Mouse (Mus musculus) lung, postnatal 4 days (tissue): ENCODE data around the gene Hmgcl.
"Not testable (repeated sequence)": the region's sequence is repeated elsewhere in the genome, so short reads cannot be mapped to it uniquely, and the experiment has no call there.

ENCODE experiments used
- DNase-seq, 2 experiments: peaks; one replicate each; pipeline ENCODE4 v3.0.0; 2021

Gene Hmgcl

DNA sequence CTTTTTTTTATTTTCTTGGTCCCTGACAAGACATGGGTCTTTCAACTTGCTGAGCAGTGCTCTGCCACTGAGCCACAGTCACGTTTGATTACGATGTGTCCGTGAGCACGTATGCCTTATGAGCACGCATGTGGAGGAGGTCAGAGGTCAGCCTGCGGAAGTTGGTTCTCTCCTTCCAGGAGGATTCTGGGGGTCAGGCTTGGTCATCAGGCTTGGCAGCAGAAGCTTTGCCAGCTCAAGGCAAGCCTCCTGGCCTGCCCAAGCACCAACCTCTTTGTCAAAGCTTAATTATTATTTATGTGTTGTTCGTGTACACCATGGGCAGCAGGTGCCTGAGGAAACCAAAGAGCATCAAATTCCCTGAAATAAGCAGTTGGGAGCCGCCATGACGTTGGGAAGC lies 17.9 kb upstream of the Hmgcl start:
- no peak for DNase-seq

DNA sequence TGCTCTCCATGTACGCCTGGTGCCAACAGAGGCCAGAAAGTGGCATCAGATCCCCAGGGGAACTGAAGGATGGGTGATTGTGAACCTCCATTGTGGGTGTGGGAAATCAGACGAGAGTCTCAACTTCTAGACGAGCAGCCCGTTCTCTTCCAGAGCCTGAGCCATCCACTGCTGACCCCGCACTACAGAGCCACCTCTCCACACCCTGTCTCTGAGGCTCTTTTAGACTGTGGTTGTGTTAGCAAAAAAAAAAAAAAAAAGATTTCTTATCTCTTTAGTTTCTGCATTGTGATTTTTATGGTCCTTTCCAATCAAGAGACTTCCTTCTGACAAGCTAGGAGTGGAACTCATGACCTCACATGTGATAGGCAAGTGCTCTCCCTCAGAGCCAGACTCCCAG lies 16.8 kb upstream of the Hmgcl start:
- no peak for DNase-seq

DNA sequence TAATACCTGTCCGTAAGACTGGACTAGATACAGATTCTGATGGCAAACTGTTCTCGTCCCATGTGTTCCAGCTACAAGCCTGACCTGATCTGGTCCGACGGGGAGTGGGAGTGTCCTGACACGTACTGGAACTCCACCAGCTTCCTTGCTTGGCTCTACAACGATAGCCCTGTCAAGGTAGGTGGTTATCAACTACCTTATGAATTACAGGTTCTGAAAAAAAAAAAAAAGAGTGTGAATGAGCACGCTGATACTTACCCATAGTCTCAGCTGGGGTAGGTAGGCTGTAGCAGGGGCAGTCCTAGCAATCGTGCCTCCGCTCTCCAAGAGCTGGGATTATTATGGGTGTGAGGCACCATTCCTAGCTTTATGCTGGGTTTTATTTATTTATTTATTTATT lies 16.4 kb upstream of the Hmgcl start:
- DNase-seq: no peak

DNA sequence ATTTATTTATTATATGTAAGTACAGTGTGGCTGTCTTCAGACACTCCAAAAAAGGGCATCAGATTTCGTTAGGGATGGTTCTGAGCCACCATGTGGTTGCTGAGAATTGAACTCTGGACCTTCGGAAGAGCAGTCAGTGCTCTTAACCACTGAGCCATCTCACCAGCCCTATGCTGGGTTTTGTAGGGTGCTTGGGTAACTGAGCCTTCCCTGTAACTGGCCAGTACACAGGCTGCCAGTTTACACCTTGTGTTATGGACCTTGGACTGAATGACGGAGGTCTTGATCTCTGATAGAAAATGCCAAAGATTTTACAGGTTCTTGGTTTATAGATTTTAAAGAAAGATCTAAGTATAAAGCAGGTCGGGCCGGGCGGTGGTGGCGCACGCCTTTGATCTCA lies 16.0 kb upstream of the Hmgcl start:
- no peak for DNase-seq

DNA sequence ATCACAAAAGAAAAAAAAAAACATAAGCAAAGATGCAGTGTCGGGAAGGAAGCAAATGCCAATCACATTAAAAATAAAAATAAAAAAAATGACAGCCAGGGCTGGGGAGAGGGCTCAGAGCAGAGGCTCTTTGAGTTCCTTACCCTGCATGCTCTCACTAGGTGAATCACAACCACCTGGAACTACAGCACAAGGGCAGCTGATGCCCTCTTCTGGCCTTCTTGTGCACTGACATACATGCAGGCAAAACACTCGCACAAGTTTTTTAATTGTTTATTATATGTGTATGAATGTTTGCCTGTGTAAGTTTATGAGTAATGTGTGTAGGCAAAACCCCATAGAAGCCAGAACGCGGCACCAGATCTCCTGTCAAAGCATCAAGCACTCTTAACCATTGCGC lies 14.4 kb upstream of the Hmgcl start:
- DNase-seq: peak in 1 of 2 experiments; percentile 35

DNA sequence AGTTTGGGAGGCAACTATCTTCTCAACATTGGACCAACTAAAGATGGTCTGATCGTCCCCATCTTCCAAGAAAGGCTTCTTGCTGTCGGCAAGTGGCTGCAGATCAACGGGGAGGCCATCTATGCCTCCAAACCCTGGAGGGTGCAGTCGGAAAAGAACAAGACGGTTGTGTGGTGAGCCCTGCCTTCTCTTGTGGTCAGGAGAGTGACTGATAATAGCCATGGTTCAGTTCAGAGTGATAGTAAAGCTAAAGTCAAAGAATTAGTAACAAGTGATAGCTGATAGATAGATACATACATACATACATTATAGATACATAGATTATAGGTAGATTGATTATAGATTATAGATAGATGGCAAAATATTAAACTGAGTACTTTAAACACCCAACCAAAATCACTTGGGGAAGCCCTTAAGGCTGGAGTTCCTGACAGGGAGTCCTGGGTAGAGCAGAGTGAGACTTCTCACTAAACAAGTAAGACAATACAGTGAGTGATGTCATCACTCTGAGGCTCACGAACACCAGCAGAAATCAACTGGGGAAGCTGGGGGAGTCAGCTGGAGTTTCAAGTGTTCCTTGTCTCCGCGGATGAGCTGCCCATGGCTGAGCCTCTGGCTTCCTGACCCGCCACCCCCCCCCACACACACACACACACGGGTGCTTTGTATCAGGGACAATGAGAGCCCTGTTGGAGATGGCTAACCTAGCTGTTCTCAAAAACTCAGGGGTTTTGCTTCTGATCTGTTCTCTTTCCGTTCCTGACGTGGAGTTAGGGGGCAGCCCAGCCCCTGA lies 11.3 kb upstream of the Hmgcl start:
- no peak for DNase-seq

DNA sequence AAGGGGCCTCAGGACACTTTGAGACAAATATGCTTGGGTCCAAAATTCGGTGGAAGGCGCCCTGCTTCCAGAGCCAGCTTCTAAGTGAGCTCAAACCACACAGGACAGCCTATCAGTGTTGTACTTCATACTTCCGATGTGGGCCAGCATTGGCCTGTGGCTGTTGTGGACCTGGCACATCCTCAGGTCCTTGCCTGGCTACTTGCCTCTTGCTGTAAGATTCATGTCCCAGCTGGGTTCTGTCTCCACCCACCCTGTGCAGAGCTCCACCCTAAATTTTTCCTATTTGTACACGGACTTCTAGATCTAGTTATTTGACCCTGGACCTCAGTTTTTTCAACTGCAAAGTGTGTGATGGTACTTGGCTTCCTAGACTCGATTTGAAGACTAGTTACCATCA lies 10.7 kb upstream of the Hmgcl start:
- DNase-seq: peak in 1 of 2 experiments; percentile 57

DNA sequence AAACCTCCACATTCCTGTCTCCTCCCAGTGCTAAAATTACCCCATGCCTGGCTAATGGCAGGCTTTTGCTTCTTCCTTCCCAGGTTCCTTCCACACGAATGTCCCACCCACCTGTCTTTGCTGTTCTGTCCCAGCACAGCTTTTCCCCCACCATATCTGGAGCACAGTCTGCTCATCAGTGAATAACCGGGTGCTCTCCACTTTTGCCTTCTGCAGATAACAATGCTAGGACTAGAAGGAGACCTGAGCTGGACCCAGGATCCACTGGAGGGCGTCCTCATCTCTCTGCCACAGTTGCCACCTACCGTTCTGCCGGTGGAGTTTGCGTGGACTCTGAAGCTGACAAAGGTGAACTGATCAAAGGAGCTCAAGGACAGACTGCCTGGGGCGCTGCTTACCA lies 7.4 kb upstream of the Hmgcl start:
- DNase-seq: no peak

DNA sequence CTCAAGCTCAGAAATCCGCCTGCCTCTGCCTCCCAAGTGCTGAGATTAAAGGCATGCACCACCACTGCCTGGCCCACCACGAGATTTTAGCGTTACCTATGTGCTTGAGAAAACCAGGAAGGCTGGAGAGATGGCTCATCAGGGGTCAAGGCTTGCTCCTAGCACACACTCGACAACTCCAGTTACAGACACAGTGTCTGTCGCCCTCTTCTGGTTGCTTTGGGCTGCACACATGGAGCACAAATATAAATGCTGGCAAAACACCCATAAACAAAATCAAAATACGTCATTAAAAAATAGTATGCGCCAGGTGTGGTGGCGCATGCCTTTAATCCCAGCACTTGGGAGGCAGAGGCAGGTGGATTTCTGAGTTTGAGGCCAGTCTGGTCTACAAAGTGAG lies 5.2 kb upstream of the Hmgcl start:
- not testable (repeated sequence) for DNase-seq

DNA sequence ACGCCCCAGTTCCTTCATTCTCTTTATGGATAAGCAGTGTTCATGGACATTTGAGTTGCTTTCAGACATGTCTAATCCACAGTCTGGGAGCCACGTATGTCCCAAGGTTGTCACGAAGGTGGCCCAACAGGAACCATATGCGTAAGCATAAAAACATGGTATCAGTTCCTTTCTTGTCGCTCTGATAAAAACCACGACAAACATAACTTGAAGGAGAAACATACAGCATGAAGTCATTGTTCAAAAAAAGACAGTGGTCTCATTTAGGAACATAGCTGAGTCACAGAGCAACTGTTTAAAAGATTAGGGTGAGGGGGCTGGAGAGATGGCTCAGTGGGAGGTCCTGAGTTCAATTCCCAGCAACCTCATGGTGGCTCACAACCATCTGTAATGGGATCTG lies 4.1 kb upstream of the Hmgcl start:
- no peak for DNase-seq

DNA sequence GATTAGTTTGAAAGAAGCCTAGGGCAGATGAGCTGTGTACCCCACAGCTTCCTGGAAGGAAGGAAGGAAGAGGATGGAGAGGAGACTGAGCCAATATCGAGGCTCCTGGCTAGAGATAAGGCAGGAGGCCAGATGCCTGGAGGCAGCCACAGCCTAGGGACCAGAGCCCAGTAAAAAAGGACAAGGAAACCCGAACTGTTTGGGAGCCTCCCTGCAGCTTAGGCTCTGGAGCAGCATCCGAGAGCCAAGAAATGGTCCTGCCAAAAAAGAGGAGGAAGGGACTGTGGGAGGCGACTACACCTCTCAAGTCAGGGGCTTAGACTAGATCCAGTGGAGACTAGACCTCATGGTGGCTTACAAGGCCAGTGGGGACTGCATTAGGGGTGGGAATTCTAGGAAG lies 2.9 kb upstream of the Hmgcl start:
- DNase-seq: no peak

DNA sequence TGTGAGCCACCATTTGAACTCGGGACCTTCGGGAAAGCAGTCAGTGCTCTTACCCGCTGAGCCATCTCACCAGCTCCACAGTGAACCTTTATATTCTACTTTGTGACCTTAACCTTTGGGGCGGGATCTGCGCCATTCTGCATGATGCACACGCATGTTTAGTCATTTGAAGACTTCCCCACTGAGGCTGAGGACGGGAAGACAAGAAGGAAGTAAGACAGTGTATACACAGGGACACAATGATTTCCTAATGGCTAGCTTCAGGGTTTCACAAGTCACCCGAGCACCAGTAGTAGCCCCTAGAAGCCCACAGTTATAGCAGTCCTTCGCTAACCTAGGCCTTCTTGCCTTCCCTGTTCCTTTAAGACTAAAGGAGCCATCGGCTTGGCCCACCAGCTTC lies 542 bp upstream of the Hmgcl start:
- DNase-seq: no peak

DNA sequence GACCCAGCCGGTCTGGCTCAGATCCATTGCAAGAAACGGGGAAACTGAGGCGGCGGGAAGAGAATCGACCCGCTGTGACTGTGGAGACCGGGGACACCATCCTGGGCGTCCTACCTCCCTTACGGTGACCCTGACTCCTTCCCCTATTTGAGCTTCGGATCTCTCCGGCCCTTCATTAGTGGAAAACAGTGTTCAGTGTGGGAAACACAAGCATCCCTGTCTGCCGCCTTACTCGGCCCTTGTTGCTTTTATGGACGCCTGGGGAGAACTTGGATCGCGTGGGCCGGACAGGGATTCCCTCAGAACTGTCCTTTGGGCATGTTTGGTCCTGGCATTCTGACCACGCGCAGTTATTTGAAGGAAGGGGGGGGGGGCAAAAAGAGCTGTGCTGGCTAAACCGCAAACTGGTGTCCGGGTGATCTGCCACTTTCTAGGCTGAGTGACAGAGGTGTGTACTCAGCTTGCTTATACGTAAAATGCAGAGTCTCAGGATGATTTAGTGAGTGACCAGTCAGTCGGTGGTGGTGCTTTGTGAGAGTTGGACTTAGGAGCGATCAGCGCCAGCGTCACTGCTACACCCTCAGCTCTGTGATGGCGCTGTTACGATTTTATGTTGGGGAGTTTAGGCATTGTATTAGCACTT lies 532 bp downstream of the Hmgcl start:
- DNase-seq: no peak

DNA sequence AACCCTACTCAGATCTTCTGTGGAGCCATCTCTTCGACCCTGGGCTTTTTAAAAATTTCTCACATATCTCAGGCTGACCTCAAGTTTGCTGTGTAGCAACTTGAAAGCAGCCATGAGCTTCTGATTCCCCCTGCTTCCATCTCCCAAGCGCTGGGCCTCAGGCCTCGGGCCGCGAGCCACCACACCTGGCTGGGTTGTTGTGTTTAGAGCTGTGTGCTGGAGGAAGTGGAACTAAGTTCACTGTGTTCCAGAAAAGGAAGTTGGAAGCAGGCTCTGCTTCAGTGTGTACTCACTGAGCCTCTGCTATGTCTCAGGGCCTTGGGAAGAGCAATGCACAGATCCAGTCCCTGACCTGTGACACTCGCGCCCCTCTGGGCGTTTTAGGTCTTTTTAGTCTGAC lies 1.9 kb downstream of the Hmgcl start:
- DNase-seq: no peak

DNA sequence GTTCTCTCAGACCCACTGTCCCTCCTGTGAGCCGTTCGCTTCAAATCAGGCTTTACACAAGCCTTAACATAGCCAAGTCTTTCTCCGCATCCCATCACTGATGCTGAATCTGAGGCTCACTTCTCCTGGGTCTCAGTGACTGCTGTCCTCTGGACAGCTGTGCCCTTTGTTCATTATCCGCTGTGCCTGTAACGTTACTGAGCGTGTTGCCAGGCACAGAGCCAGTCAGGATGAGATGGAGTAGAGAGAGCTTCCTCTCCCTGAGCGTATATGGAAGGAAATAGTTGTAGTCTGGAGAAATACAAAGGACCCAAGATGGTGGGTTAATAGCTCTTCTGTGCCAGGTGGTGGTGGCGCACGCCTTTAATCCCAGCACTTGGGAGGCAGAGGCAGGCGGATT lies 3.2 kb downstream of the Hmgcl start:
- peak; percentile 46 to 61 for DNase-seq

DNA sequence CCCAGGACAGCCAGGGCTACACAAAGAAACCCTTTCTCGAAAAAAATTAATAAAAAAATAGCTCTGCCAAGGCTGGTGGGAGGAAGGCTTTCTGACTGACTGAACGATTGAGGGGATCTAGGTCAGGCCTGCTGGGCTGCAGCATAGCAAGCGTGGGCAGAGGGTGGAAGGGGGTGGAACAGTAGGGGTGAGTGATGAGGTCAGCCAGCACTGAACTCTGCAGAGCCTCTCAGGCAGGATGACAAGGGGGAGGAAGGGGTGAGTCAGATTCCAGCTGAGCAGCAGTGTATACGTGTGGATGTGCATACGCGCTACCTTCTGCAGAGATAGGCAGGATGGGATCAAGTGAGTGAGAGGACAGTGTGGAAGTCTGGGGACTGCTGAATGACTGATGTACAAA lies 3.7 kb downstream of the Hmgcl start:
- no peak for DNase-seq

DNA sequence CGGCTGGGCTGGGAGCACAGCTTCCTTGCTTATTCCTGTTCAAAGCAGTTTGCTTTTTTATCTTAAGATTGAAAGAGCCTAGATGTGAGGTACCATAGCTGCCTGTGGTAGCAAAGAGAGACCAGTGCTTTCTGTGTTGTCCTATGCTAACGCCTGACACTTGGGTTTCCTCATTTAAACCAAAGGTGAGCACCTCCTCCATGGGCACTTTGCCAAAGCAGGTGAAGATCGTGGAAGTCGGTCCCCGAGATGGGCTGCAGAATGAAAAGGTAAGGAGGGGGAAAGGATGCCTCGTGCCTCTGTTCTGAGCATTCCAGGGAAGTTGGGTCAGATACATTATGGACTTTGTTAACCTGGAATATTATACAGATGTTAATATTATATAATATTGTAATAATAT lies 4.1 kb downstream of the Hmgcl start:
- DNase-seq: no peak

DNA sequence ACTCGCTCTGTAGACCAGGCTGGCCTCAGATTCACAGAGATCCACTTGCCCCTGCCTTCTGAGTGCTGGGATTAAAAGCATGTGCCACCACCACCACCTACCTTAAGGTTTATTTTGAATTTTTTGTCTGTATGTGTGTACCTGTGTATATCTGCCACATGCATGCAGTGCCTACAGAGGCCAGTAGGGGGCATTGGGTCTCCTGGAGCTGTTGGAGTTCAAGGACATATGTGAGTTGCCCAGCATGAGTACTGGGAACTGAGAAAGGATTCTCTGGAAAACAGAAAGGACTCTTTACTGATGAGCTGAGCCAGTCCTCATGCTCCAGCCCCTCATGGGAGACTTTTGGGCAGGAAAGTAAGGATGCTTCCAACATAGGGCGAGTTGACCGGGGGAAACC lies 5.3 kb downstream of the Hmgcl start:
- no peak for DNase-seq

DNA sequence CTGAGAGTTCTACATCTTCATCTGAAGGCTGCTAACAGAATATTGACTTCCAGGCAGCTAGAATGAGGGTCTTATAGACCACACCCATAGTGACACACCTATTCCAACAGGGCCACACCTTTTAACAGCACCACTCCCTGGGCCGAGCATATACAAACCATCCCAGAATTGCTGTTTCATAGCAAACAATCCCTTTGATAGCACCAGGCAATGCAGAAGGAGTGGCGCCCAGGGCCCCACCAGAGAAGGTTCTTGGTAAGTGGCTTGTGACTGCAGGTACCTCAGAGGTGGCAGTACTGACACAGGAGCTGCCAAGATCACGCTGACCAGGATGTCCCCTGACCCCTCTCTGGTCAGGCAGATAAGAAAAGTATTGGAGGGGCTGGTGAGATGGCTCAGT lies 6.9 kb downstream of the Hmgcl start:
- DNase-seq: no peak

DNA sequence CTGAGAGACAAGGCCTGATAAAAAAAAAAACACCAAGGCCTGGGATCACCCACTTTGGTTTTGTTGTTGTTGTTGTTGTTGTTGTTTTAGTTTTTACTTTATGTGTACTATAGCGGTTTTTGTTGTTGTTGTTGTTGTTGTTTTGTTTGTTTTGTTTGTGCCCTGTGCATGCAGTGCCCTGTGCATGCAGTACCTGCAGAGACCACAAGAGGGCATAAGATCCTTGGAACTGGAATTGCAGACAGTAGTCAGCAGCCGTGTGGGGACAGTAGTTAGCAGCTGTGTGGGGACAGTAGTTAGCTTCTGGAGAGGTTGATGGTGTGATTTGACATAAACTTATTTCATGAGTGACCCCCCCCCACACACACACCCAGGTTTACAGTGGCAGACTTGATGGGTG lies 8.0 kb downstream of the Hmgcl start:
- peak; percentile 49 to 82 for DNase-seq

DNA sequence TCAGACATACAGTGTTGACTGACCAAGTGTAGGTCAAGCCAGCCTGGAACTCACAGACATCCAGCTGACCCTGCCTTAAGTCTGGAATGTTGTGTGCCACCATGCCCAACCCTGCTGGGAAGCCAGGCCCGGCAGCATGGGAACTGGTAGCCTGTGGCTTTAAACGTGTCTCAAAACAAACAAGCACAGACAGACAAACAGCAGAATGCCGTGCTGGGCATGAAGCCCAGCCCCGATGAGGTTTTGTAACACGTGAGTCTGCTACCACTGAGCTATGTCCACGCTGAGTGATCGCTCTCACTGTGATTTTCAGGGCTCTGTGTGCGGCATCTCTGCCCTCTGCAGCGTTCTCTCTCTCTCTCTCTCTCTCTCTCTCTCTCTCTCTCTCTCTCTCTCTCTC lies 9.6 kb downstream of the Hmgcl start:
- DNase-seq: no peak

DNA sequence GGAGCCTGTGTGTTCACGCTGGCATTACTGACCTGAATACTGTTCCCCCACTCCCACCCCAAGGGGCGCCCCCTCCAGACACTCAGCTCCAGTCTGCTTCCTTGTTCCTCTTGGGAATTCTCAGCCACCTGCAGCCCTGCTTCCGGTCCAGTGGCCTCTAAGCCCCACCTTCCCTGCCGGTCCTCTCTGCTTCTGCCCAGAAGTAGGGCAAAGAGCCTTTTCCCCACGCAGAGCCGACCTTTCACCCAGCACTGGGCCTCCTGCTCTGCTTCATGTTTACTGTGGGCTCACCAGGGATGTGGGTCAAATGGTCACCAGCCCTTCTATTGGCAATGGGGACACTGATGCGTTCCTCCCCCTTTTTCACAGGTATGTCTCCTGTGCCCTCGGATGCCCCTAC lies 12.1 kb downstream of the Hmgcl start:
- peak in 1 of 2 experiments; percentile 51 for DNase-seq

DNA sequence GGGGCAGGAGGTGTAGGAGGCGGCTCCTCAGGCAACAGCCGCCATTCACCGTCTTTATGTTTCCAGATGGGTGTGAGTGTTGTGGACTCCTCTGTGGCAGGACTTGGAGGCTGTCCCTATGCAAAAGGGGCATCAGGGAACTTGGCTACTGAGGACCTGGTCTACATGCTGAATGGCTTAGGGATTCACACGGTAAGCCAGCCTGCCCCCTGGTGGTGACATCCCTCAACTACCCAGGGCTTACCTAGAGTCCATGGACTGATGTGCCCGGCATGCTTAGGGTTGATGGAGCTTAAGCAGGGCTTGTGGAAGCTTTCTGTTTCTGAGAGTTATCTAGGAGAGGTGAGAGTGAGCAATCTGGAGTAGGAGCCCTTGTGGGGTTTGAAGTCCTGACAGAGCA lies 14.5 kb downstream of the Hmgcl start:
- DNase-seq: peak; percentile 72 to 86

DNA sequence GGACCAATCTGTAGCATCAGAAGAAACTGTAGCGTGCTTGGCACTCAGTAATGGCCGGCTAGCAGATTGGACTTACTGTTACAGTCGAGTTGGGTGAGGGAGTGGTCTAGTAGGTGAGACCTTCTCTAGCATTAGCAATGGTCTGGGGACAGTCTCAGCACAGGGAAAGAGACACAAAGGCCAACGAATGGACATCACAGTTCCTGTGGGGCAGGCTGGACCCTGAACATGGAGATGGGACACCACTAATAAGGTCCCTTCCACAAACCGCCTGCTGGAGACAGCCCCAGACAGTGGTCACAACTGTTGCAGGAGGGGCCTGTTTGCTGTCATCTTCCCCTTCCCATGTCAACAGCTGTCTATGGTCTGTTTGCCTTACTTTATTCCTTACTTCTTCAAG lies 15.5 kb downstream of the Hmgcl start:
- DNase-seq: no peak

DNA sequence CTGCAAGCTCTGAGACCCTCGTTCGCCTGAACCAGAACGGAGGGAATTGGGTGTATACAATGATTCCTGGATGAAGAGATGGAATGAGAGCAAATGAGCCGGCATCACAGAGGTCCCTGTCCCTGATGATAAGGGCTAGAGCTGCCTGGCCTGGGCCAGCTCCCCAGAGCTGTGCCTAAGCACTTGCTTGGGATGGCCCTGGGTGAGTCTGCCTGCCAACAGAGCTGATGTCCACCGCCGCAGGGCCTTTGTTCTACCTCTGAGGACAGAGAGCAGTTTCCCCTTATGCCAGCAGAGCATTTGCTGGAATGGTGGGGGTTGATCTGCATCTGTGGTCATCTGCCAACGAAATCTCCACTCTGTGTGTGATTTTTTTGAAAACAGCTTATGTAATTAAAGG lies 15.9 kb downstream of the Hmgcl start:
- no peak for DNase-seq
